Mouse (Mus musculus) cerebellum, adult (tissue): Measurements from ENCODE around the gene Hmbs.
"Not testable (repeated sequence)": the region's sequence is repeated elsewhere in the genome, so short reads cannot be mapped to it uniquely, and the experiment has no call there.

Experiments
- ATAC-seq: cut with Nextera tagmentation; 2 replicates; pipeline ENCODE4 v1.9.2; 2017; ENCODE audit warnings: mild to moderate bottlenecking, moderate library complexity, mixed read lengths; ENCODE audit not compliant: insufficient number of reproducible peaks, low FRiP score, low TSS enrichment

Gene Hmbs

DNA sequence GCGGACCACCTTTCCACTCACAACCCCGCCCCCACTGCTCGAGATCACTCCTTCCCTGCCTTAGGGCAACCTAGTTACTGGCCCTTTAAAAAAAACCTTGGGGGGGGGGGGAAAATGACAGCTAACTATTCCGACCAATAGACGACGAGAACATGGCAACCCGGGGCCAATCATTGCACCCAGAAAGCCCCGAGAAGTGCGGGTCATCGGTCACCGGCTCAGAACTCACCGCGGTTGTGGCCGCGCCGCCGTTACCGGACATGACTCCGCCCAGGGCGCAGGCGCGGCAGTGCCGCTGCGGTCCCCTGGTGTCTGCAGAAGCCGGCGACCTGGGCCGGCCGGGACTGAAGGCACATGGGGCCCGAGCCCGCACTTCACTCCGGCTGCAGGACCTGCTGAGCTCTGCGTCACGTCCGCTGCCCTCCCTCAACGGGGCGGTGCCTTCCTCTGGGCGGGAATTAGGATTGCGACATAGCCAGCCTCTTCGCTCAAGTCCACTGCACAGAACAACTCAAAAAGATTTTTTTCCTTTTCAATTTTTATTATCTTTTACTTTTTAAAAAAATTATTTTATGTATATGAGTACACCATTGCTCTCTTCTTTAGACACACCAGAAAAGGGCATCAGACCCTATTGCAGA, at the start of gene Hmbs:
Gene Hmbs, minus strand, starts transcription at position 448 of the 641 bp plus-strand sequence.
- ATAC-seq, result peak; percentile 88

- ATAC-seq, result no peak; the same call in 1 of the 2 replicates
Measured at GRCm38 (mm10) chr9:44391466-44391865, 47.4 kb upstream of the Hmbs start.

DNA sequence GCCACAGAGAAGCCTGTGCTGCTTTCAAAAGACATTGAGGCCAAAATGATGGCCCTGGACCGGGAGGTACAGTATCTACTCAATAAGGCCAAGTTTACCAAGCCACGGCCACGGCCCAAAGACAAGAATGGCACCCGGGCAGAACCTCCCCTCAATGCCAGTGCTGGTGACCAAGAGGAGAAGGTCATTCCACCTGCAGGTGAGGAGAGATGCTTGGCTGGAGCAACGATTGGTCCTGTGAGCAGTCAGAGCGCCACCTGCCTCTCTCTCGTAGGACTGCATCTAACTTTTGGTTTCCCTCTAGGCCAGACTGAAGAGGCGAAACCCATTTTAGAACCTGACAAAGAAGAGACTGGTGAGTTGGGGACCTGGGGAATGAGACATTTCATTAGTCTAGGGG, 45.2 kb upstream of the Hmbs start:
- no peak for ATAC-seq

DNA sequence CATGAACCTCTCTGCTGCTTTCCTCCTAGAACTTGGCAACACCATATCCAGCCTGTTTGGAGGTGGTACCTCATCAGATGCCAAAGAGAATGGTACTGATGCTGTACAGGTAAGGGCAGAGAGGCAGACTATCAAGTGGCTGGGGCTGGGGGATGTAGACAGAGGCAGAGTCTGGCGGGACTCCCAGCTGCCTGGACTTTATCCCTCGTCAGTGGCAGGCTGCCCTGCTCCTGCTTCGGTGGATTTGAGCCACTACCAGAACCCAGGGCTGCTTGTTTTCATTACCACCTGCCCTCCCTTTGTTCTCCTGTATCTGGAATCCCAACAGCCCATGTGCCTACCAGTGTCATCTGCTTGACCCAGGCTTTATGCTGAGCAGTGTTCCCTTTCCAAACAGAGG, 43.2 kb upstream of the Hmbs start:
- ATAC-seq, result no peak

- ATAC-seq, result no peak
Measured at GRCm38 (mm10) chr9:44384596-44384995, 40.6 kb upstream of the Hmbs start.

DNA sequence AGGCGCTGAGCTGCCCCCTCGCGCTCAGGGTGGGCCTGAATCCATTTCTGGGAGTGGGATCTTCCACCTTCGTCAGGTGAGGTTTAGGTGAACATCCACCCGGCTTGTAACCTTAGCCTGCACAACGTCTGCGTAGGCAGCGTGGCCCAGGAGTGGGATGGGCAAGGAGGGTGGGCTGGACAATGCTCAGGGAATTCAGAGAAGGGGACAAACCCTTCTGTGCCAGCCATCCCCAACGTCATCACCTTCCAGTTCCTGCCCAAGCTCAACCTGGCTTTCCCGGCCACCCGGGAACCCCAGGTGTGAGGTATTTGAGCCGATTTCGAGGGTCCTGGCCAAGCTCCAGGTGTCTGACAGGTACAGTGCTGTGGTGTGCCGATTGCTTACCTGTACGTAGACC, 35.8 kb upstream of the Hmbs start:
- ATAC-seq, result peak; percentile 15; the same call in 1 of the 2 replicates

DNA sequence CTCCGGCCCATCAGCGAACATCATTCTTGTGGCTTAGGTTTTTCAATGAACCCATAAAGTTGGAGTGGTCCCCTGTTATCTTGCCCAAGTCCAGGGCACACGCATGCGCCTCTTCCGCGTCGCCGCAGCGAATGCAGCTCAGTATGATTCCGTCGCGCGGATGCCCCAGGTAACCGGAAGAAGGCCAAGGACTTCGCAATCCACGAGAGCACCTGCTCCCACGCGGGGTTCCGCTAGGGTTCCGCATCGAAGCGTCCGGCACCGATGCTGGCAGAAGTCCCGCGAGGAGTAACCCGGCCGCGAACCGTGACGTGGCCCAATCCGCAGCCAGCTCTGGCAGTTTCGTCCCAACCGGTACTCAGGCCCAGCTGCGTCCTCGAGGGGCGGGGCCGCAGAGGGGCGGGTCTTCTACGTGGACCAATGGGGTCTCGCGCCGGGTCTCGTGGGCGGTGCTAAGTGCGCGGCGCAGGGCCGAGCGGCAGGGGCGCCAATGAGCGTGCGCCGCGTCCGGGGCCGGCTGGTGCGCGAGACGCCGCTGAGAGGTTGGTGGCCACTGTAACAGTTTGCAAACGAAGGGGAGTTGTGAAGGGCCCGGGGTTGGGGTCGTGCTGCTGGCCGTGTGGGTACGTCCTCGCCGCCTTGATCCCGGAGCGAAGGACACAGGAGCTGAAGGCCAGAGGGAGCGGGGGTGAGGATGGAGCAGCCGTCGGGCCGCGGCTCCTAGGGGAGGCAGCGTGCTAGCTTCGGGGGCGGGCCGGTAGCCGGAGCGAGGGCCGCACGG, 35.2 kb upstream of the Hmbs start, which contains the start of gene Hyou1:
Gene Hyou1, plus strand, starts transcription at position 437 of the 781 bp plus-strand sequence.
- ATAC-seq, result peak; percentile 94

DNA sequence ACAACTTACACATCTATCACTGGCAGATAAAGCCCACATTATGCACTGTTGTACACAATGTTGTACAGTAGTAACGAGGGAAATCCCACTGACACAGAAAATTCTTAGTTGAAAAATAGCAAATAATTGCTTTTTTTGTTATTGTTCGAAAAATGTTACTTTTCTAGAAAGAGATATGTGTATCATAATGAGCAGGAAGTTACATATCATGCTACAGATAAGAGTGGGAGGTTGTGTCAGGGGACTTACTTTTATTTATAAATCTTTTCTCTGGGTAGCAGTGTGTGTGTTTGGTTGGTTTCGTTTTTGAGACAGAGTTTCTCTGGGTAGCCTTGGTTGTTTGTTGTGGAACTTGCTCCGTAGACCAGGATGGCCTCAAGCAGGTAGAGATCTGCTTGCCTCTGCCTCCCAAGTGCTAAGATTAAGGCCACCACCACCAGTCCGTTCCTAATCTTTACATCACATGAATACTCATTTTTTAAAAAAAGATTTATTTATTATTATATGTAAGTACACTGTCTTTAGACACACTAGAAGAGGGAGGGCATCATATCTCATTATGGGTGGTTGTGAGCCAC, 34.2 kb upstream of the Hmbs start:
- no peak for ATAC-seq

- ATAC-seq, result not testable (repeated sequence)
Measured at GRCm38 (mm10) chr9:44377335-44377734, 33.3 kb upstream of the Hmbs start.

- ATAC-seq, result no peak
Measured at GRCm38 (mm10) chr9:44376141-44376540, 32.1 kb upstream of the Hmbs start.

DNA sequence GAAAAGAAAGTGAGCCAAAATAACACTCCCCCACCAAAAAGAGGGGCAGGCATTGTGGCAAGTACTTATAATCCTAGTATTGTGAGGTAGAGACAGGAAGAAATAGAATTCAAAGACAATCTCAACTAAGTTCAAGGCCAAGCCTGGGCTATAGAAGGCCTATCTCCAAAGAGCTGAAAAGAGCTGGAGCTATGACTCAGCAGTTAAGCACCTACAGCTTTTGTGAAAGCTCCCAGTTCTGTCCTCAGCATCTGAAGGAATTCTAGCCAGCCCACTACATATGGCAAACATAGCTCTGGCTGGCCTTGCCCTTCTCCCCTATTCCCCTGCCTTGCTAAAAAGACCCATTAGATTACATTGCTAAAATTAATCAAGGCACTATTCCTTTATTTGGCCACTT, 29.4 kb upstream of the Hmbs start:
- no peak for ATAC-seq

GRCm38 (mm10) chr9:44364480-44364879, 20.5 kb upstream of the Hmbs start:
- no peak for ATAC-seq

- not testable (repeated sequence) for ATAC-seq
Measured at GRCm38 (mm10) chr9:44361931-44362330, 17.9 kb upstream of the Hmbs start.

DNA sequence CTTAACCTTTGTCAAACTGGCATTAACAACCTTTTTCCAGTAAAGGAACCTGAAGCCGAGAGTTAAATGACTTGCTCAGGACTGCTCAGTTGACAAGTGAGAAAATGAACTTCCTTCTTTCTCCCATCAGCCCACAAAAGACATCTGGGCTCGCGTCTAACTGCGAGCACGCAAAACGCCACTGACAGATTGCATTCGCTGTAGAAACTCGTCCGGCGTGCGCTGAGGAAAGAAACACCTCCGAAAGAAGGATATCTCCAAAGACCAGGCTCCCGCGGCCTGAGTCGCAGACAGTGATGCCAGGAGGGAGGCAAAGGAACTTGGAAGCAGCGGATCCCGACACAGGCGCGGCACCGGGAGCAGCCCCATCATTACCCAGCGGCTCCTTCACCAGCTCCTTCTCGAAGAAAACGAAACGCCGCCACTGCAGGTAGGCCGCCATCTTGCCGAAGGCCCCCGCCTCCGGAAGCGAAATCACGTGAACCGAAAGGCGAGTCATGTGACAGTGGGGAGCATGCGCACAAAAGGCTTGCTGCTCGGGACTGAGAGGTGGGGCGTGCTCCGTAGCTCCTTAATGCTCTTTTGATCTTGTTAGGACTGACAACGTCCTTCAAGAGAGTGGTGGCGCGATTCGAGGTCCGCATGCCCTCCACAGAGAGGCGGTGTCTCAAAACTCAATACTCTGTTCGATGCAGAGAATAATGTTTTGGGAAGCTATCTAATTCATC, 17.3 kb upstream of the Hmbs start, which contains the start of gene Vps11:
Gene Vps11, minus strand, starts transcription at position 481 of the 728 bp plus-strand sequence.
- ATAC-seq, result peak; percentile 70; the same call in 1 of the 2 replicates

DNA sequence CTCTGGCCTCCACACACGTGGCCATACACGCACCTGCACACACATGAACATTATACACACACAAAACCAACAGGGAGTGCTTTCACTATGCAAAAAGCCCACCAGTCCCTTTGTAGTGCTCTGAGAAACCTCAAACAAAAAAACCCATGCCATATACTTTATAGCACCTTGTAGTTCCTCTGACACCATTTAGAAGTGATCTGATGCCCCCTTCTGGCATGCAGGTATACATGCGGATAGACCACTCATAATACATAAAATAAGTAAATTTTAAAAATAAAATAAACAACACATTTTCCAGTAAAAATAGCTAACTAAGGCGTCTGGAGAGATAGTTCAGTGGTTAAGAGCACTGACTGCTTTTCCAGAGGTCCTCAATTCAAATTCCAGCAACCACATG, 13.2 kb upstream of the Hmbs start:
- no peak for ATAC-seq

DNA sequence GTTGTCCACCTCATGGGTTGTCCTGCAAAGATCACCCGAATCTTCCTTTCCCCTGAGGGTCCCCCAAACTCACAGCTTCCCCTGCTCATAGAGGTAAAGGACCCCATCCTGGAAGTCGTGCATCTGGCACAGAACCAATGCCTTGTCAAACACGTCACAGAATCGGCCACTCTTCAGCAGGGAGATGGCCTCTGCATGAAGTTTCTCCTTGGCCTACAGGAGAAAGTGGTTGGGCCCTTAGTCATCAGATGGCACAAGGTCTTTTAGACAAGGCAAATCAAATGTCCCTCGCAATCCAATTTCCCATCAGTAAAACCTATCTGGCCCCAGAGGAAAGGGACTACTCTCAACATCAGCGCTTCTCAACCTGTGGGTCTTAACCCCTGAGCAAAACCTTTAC, 9.1 kb upstream of the Hmbs start:
- ATAC-seq, result no peak

DNA sequence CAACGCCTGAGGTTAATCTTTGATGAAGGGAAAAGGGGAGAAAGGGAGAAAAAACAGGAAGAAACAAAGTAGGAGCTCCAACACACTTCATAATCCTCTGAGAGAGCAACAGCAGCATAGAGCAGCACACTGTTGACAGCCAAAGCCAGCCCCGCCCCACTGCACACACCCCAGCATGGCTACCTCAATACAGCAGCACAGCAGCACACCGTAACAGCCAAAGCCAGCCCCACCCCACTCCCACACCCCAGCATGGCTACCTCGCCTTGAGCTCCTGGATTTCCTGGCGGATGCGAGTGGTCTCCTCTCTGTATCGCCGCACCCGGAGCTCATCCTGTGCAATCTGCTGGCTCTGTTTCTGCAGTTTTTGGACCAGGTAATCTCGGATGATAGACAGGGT, 8.3 kb upstream of the Hmbs start:
- no peak for ATAC-seq

DNA sequence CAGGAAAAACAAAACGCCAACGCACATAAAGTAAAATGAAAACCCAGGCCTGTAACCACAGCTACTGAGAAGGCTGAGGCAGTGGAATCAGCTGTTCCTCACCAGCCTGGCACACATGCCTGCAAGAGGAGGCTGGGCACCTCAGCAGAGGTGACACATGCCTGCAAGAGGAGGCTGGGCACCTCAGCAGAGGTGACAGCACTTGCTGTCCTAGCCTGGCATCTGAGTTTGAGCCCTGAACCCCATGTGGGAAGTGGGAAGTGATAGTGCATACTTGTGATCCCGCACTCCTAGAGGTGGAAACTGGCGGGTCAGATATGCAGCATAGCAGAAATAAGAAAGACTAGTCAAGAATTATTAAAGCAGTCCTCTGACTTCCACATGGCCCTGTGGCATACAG, 7.4 kb upstream of the Hmbs start:
- ATAC-seq, result no peak

- no peak for ATAC-seq
Measured at GRCm38 (mm10) chr9:44348546-44348945, 4.5 kb upstream of the Hmbs start.

DNA sequence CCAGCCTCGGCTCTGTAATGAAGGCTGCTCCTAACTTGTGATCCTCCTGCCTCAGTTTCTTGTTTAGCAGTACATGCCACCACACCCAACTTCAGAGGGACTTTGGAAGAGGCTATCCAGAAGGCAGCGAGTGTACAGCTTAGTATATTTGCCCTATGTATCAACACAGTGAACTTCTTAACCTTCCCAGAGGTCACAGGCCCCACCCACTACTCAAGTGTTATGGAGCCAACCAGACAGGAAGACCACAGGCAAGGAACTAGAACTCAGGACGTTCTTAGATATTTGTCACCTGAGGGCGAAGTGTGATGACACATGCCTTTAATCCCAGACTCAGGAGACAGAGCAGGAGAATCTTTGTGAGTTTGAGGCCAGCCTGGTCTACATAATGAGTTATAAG, 3.6 kb upstream of the Hmbs start:
- ATAC-seq, result no peak

GRCm38 (mm10) chr9:44347166-44347565, 3.1 kb upstream of the Hmbs start:
- no peak for ATAC-seq
